Mouse (Mus musculus) spleen, postnatal 14 days (tissue): ENCODE data around the gene Clpsl2.
A peak's percentile ranks its signal among the peaks of the same experiment; 100 is the strongest.

Source experiments
- DNase-seq, 2 experiments: peaks; one replicate each; pipeline ENCODE4 v3.0.0; 2021 to 2022; ENCODE audit warnings: low spot score in 2 of 2

Gene Clpsl2

DNA sequence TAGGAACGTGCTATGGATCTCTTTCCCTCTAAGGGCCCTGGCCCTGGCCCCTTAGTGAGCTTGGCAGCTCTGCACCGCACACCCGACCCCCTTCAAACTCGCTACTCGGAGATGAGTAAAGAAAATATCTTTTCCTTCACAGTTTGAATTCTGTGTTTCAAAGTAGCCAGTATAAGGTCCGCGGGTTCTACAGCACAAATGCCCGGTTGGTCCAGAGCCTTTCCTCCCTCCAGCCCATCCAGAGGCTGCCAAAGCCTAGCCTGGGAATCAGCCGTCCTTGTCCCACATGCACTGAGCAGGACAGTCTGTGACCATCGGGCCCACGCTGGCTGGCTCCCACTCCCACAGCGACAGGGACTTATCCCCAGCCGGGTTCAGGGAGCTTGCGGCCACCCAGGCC is at the start of gene Clpsl2:
Gene Clpsl2 (plus strand): TSS at position 301 of the 400 bp plus-strand sequence.
- no peak for DNase-seq

DNA sequence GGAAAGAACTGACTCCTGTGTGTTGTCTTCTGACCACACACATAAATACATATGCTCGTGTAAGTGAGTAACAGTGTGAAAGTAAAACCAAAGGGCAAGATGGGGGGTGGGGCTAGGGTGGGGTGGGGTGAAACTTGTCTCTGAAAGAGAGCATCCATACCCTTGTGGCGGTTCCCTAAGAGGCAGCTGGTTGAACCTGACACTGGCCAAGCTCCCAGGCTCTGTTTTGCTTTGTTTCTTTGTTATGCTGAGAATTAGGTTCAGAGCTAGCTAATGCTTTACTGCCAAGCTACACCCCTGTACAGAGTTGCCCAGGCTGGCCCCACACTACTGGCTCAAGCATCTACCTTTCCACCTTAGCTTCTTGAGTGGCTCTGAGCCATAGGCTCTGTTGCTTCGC is 48.7 kb upstream of the Clpsl2 start:
- no peak for DNase-seq

DNA sequence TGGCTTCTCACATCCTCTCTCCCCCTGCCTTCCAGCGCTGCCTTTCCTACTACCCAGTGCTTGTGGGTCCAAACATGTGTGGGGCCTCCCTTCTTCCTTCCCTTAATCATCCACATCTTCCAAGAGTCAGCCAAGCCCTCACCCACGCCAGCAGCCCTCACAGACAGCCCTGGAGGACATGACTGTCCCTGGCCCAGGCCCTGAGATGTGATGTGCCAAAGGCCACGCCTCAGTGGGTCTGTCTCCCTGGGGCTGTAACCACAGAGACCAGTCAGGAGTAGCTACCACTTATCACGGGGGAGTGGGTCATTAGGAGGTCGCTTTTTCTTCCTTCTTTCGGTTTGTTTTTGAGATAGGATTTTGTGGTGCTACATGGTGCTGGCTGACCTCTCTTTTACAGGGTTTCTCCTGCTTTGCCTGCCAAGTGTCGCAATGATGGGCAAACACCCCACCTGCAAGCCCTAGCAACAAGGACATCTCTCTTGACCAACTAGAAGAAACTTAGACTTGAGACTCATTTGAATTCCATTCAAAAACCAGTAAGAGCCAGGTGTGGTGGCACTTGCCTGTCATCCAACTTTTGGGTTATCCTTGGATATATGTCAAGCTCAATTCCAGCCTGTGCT is 46.9 kb upstream of the Clpsl2 start:
- no peak for DNase-seq

DNA sequence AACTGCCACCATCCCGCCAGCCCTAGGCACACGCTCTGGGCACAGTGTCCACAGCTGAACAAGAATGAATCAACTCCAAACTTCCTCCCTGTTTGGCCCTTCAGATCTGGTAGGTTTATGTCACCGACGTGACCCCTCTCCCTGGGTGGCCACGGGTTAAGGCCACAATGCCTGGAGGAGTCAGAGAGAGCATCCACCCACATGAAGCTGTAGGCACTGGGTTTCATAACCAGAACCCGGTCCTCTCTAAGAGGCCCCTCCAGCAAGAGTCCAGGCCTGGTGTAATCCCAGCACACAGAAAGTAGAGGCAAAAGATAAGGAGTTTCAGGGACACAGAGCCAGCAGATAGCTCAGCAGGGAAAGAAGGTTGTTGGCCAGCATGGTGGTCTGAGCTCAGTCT is 45.0 kb upstream of the Clpsl2 start:
- DNase-seq: no peak

DNA sequence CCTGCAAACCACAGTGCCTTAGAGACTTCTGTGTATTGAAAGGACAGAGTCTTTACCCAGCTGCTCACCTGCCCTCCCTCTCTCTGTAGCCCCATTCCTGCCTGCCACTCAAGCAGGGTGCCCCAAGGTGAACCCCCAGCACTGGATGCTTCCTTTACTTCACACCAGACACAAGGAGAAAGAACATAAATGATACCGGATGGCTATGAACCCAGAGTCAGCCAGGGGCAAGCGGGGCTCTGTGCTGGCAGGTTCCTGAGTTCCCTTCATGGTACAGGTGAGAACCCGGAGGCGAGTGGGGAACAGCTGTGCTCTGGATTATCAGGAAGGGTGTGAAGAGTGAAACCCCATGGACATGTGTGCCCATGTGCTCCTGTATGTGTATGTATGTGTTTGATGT is 43.6 kb upstream of the Clpsl2 start:
- no peak for DNase-seq

DNA sequence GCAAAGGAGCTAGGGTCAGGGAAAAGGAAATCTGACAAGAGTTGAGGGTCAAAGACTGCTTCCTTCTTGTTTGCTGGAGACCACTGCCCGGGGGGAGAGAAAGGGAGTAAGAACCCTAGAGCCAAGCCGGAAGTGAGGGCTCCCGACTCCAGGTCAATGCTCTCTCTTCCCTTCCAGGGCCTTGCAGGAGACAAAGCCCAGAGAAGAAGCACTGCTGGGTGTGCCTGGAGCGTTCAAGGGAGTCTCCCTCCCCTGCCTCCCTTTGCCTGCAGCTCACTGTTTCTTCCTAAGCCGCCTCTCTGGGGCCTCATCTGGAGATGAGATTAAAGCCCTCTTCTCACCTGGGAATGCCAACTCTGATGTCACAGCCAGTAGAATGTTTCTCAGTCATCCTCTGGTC is 42.3 kb upstream of the Clpsl2 start:
- no peak for DNase-seq

DNA sequence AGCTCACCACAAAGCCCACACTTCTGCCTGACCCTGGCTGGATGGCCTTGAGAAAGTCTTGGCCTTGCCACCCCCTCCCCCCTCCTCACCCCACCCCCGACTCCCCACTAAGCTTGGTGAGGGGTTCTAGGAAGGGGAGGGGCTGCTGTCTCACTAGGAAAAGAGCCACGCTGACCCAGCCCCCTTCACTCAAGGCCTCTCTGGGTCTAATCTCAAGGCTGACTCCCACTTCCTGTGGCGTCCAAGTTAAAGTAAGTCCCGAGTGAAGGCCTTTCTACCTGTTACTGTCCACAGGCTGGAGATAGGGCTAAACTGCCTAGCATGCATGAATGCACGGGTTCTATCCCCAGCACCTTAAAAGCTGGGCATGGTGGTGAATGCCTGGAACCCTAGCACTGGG is 41.7 kb upstream of the Clpsl2 start:
- DNase-seq: no peak

DNA sequence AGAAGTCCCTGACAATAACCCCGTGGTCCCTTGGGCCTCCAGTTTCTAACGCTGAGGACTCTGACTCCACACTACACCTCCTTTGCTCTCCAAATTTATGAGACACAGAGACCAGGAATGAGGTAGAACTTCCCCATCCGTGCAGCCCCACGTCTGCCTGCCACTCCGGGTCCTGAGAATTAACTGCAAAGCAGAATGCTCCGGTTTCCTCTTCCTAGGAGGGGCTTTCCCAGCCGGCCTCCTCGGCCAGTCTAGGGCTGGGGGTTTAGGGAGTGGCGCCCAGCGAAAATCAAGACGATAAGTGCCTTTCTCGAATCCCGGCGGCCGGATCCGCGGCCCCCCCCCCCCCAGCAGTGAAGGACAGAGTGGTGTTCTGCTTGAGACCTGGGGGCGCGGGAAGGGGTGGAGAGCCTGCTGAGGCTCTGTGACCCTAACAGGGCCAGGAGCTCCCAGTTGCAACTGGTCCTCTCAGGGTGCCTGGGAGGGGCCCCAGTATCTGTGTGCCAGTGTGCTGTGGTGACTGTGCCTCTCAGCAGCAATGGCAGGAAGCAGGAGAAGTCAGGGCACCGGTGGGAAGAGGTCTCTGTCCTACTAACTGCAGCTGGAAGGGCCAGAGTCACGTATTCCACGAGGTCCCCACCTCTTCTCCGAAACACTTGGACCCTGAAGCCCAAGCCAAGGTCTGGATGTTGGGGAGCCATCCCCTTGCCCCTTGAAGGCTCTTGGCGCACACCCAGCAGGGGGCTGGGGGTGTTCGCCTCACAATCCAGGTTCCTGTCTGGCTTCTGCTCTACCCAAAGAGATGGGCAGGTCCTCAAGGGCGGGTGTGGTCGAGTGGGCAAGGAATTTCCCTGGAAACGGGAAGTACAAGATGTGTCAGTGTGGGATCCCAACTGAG is 38.5 kb upstream of the Clpsl2 start:
- no peak for DNase-seq

DNA sequence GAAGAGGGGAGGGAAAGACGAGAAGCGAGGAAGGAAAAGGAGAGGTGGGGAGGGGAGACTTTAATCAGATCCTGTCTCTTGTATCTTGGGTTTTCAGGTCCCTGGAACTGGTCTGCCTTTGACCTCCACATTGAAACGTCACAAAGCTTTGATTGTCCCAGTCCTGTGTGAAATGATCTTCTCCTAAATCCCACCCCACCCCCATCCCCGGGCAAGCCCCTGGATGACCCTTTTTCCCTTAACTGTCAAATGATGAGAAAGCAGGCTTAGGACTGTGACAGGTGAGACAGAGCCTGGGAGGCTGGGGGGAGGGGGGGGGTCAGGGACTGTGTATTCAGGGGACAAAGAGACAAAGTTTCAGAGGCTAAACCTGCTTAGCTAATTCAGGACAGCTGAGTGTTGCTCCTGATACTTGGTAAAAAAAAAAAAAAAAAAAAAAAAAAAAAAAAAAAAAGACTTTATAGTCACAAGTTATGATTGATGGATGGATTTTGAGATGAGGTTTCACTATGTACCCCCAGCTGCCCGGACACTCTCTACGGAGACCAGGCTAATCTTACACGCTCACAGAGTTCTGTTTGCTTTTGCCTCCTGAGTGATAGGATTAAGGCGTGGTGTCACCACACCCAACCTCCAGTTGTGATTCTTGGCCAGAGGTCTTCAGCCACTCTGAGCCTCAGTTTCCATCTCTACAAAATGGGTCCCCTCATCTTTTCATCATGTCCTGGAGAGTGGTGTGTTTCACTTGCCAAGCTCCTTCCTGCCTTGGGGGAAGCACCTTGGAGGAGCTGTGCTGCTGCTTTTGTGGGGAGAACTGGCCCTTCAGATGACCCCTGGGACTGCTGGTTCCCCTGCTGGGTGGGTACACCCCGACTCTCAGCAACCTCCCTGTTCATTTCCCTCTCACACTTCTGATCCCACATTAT is 37.3 kb upstream of the Clpsl2 start:
- no peak for DNase-seq

DNA sequence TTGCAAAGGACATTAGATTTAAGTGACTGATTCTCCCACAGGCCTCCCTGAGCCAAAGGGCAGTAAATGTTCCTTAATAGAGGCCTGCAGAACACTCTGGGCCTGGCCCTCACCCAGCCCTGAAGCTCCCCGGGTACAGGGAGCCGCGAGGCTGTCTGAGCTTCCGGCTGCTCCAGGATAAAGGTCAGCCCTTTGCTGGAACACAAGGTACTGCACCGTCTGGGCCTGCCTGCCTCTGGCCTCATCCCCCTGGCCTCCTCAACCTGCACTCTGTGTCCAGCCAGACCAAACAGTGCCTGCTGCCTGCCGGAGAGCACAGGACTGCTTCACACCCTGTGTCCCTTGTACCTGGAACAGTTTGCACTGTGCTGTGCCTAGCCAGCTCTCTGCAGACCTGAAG is 36.5 kb upstream of the Clpsl2 start:
- DNase-seq: no peak

DNA sequence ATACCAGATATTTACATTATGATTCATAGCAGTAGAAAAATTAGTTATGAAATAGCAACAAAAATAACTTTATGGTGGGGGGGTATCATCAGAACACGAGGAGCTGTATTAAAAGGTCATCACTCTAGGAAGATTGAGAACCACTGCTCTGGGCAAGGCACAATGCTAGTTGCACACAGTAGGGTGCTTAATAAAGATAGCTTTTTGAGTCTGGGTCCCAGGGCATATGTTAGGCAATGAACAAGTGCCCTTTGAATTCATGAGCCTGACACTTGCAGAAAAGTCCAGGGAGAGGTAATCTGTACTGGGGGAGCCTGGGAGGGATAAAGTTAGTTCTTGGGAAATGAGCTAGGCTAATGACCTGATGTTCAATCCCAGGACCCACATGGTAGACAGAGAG is 35.9 kb upstream of the Clpsl2 start:
- DNase-seq: no peak

DNA sequence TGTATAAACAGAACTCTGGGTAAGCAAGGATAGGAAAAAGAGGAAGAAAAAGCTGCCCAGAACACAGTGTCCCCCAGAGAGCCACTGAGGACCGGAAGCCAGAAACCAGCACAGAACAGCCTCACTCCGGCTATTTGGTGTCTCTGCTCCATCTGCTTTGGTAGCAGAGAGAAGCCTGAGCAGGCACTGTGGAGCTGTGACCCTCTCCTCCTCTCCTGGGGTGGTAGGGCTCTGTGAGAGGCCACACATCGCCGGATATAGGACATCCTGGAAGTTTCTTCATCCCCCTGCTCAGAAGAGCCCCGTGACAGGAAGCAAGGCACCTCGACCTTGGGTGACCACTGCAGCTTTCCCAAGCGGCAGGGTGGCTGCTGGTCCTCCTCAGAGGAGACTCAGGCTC is 35.4 kb upstream of the Clpsl2 start:
- no peak for DNase-seq

DNA sequence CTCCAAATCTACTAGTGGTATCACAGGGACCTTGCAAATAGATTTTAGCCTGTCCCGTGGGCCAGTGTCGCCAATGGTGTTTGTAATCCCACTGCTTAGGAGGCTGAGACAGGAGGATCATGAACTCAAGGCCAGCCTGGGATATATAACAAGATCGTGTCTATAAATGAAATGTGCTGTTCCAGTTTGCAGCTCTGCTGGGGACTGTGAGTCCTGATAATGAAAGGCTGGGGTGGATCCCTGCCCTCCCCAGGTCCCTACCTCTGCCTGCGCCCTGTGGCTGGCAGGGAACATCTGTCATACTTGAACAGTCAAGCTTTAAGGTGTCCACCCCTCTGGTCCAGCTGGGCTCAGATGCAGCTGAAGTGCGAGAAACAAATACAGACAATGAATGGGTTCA is 34.7 kb upstream of the Clpsl2 start:
- DNase-seq: no peak

DNA sequence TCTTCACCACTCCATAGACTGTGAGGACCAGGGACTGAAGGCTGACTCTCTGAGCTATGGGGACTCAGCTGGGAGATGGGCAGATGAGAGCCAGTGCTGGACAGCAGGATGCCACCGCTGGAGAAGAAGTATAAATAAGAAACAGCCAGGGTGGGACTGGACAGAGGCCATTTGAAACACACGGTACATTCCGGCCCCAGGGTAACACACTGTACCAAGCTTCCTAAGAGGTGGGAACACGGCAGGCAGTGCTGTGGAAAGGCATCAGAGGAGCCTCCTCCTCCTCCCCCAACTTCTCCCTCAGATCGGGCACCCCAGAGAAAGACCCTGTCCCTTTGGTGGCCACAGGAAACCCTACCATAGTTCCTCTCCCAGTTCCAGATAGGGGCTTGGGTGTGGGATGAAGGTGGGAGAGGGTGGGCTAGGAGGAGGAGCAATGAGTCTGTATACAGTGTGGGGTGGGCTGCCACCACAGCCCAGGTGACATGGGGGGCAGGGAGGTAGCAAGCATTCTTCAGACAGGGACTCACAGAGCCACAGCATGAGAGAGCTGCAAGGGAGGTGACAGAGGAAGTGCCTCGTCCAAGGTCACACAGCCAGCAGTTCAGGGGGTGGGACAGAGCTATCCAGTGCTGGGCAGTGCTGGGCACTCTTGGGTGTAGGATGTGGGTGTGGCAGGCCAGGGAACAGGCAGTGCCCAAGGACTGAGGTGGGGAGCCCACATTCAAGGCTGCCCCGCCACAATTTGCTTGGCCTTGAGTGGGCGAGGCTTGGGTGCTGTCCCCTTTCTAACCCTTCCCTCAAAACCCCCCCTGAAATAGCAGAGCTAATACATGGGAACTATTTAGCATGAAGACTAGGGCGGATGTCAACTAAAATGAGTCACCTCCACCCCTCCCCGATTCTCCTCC is 33.5 kb upstream of the Clpsl2 start:
- peak in 1 of 2 experiments; percentile 17 for DNase-seq

DNA sequence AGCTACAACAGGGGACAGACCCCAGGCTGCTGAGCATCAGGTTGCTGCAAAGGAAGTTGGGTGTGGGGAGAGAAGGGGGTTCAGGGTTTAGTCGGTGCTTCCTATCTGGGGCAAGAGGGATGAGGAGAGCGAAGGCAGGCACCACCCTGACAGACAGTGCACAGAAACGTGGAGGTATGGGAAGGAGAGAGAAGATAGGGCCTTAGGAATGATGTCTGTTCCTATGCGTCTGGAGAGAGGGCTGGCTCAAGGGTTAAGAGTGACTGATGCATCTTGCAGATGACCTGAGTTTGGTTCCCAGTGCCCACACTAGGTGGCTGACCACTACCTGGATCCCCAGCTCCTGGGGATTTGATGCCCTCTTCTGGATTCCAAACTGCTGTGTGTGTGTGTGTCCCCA is 32.3 kb upstream of the Clpsl2 start:
- DNase-seq: no peak

DNA sequence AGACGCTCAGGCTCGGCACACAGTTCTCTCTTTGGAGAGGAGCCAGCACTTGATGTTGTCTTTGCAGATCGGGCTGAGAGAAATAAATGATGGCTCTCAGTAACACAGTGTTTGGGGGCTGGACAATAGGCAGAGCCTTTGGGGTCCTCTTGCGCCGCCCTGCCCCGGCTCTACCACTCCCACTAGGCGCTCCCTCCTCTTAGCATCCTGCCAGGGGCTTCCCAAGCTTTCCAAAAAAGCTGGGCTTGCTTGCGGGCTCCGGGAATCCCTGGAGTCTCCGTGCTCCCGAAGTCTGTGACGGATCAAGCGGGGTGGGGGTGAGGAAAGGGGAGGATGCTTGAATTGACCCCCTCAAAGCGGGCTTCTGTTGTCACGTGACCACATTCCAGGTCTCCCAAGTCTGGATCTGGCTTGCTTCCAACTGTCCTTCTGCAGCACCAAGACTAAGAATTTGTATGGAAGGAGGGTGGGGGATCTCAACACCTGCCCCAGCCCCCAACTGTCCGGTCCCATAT is 31.7 kb upstream of the Clpsl2 start, which contains the start of gene Fkbp5:
Gene Fkbp5 (minus strand): TSS at position 87 of the 515 bp plus-strand sequence.
- DNase-seq: peak in 1 of 2 experiments; percentile 16

DNA sequence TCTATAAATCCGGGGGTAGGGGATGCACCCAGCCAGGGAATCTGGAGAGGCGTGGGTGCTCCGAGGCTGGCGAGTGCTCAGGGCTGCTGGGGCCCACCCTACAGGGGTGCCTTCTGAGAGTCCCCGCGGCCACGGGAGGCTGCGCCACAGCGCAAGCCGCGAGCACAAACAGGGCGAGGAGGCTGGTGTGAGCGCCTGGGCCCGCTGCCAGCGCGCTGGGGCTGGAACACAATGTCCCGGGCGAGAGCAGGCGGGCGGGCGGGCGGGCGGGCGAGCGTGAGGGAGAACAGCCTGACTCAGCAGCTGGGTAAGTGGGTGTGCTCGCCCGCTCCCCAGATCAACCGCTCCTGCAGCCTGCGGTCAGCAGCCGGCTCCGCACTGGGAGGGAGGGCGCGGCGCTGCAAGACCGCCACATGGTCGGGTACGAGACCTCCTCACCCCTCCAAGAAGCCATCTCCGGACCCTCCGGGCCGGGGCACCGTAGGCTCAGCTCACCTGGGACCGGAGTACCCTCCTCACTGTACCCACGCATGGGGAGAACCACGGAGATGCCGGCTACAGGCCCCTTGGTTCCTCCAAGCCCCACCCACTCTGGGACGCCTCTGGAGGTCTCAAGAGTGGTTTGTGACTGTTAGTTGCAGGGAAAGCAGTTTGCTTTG is 31.1 kb upstream of the Clpsl2 start:
- peak; percentile 52 to 62 for DNase-seq

DNA sequence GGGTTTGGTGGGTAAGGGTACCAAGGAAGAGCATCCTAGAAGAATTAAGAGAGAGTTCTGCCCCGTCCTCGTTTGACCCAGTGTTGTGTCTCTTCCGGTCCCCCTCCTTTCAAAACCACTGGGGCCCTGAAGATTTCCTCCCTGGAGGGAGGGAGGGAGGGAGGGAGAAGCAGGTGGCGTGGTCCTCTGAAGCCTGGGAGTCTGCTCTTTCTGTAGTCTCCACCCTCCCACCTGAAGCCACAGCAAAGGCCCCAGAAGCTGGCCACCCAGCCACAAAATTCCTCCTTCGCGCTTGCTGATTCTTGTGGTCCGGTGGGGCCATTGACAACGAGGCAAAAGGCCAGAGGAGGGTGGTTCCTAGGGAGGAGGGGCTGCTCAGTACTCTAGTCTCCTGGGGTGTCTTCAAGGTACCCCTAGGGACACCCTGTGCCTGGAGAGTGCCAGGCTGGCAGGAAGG is 30.6 kb upstream of the Clpsl2 start:
- DNase-seq: no peak

DNA sequence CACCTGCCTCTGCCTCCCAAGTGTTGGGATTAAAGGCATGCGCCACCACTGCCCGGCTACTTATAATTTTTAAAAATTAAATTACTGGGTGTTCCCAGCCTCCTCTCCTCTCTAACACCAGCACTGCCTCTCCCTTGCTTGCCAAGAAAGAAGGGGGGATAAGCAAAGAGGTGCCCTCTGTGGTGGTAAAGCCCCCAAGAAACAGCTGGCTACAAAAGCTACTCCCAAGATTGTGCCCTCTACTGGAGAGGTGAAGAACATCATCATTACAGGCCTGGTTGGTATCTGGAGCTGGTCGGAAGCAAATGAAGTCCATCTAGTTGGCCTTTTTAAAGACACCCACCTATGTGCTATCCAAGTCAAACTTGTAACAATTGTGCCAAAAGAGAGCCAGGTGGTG is 29.4 kb upstream of the Clpsl2 start:
- DNase-seq: no peak

DNA sequence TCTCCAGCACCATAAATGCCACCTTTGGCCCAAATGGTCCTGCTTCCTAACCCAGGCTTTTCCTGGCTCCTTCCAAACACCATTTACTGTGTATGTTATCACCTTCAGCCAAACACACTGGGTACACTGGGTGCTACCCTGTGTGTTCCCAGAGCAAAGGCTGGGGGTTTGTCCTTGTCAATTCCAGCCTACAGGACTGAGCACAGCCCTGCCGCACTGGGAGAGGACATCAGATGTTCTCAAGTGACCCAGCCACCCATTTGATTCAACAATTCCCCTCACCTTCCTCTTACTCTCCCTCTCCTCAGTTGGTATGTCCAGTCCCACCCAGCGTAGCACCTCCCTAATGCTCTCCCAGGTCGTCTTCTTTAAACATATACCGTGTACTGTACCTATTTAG is 28.6 kb upstream of the Clpsl2 start:
- DNase-seq: no peak
